7 mouse cellular contexts compared by ENCODE assay signal in genomic region chr10:63582608-63583007, GRCm38 (mm10).
DNase-seq lines count a peak whose midpoint lies in the region; ATAC-seq lines count a peak whose summit lies in the region.

No protein-coding gene starts in this region.

- 0 out of 2 replicates have a peak, but pooled peaks cover 3% of the 10 kb centered on the region for H3K27me3 ChIP-seq in embryonic facial prominence, embryonic 10.5 days (replicated peaks; ENCODE audit: low read depth, poor library complexity, severe bottlenecking)
- H3K27me3 ChIP-seq in midbrain, embryonic 14.5 days (ENCODE audit: control insufficient read depth, insufficient read depth, low read length), result no peaks in the 10 kb centered on the region

- 0 out of 2 replicates have a peak overlapping the region, but pooled peaks have one; percentile 29 for H3K4me2 ChIP-seq in midbrain, embryonic 14.5 days (ENCODE audit: low read length)

- ATAC-seq in midbrain, embryonic 14.5 days (ENCODE audit: low FRiP score, low TSS enrichment), result peak; percentile 76

- H3K9ac ChIP-seq in midbrain, embryonic 14.5 days (replicated peaks; ENCODE audit: low read length), result no peak overlapping the region

- no peak overlapping the region for H3K27ac ChIP-seq in embryonic facial prominence, embryonic 10.5 days (replicated peaks)
- no peak overlapping the region for H3K27ac ChIP-seq in midbrain, embryonic 14.5 days (replicated peaks; ENCODE audit: low read depth, low read length)

- H3K4me3 ChIP-seq in embryonic facial prominence, embryonic 10.5 days, result no peak overlapping the region
- no peak overlapping the region for H3K4me3 ChIP-seq in midbrain, embryonic 14.5 days (replicated peaks; ENCODE audit: low read depth, low read length)

- intact Hi-C loops in left cerebral cortex, postnatal 4 days (cut with DNase I), result loop anchor here (5.0 to 10.0 kb wide), 2 partner anchors 312 to 500 kb away; no protein-coding TSS in a partner anchor

- DNase-seq in adrenal gland, postnatal 25 days, result peak; percentile 71
- peak; percentile 82 for DNase-seq in embryonic facial prominence, embryonic 10.5 days (ENCODE audit: low spot score)
- DNase-seq in gonadal fat pad, adult 2 months (ENCODE audit: low read depth), result peak; percentile 4
- peak; percentile 42 for DNase-seq in kidney, adult 11 months
- DNase-seq in left cerebral cortex, postnatal 4 days, result peak; percentile 82
- peak; percentile 93 for DNase-seq in midbrain, embryonic 14.5 days
- DNase-seq in spleen, adult 12 weeks (ENCODE audit: low spot score), result peak; percentile 23

- no peaks in the 10 kb centered on the region for H3K4me1 ChIP-seq in embryonic facial prominence, embryonic 10.5 days
- H3K4me1 ChIP-seq in midbrain, embryonic 14.5 days (ENCODE audit: control insufficient read depth, insufficient read depth, low read length), result no peaks in the 10 kb centered on the region

- H3K9me3 ChIP-seq in embryonic facial prominence, embryonic 10.5 days, result no peaks in the 10 kb centered on the region
- no peaks in the 10 kb centered on the region for H3K9me3 ChIP-seq in midbrain, embryonic 14.5 days (ENCODE audit: control insufficient read depth, low read length)

- 13% methylated on average over 14 of the region's 14 CpGs for WGBS in embryonic facial prominence, embryonic 10.5 days
- 15% methylated on average over 14 of the region's 14 CpGs for WGBS in midbrain, embryonic 14.5 days

- H3K36me3 ChIP-seq in embryonic facial prominence, embryonic 10.5 days (replicated peaks), result no peaks in the 10 kb centered on the region
- H3K36me3 ChIP-seq in midbrain, embryonic 14.5 days (ENCODE audit: control insufficient read depth, insufficient read depth, low read length), result no peaks in the 10 kb centered on the region

Comparison
In these comparisons a context has a peak if more than half of its experiments do, and no peak if none do; other contexts are left out.
1. DNase-seq: peak in every context shown above with its lines; median percentile 93 in midbrain, embryonic 14.5 days; 82 in embryonic facial prominence, embryonic 10.5 days; 82 in left cerebral cortex, postnatal 4 days; 71 in adrenal gland, postnatal 25 days; 42 in kidney, adult 11 months; 23 in spleen, adult 12 weeks; 4 in gonadal fat pad, adult 2 months.